Mouse (Mus musculus) thymus, adult 2 months (tissue): ENCODE measurements at regions not wholly inside any gene's neighbourhood (a gene's known extent, or its start where the extent isn't known, plus 50 kb on each side); places are given as distances from the start of the nearest gene placed in this dataset.

Experiments
- CTCF ChIP-seq: fragments of 200-500 bp; IDR thresholded peaks from 2 replicates; pipeline ENCODE4 v1.5.1; 2012; ENCODE audit warnings: mild to moderate bottlenecking, control low read depth, low read length, moderate library complexity, borderline replicate concordance; ENCODE audit not compliant: control insufficient read depth, poor library complexity, insufficient read depth; ENCODE audit errors: extremely low read depth
- POLR2A ChIP-seq: fragments of 200-500 bp; IDR thresholded peaks from 2 replicates; pipeline ENCODE4 v1.6.1; 2012; ENCODE audit warnings: mild to moderate bottlenecking, low read length, control low read depth, moderate library complexity; ENCODE audit not compliant: control insufficient read depth, poor library complexity, insufficient read depth; ENCODE audit errors: extremely low read depth

GRCm38 (mm10) chr13:44277952-44278351 is 451.3 kb upstream of the Jarid2 start:
- TF ChIP-seq CTCF (no peak), POLR2A (no peak)
